Mouse (Mus musculus): Measurements from ENCODE around the gene Eif3i. TPM values are rescaled to one million over a fixed set of nuclear protein-coding genes. Genes with fewer than 3 reads are reported as not detected.
A peak's percentile ranks its signal among the peaks of the same experiment; 100 is the strongest.

The Eif3i gene
- total RNA-seq, 4 experiments from 2014 or later, result 142 to 156 (median 148) TPM

GRCm38 (mm10) chr4:129620419-129621282 lies 20.2 kb upstream of the Eif3i start:
- DNase-seq (ENCODE audit: low spot score in 2 of 2), result no peak

GRCm38 (mm10) chr4:129618786-129619691 lies 18.6 kb upstream of the Eif3i start, which contains the start of gene Iqcc:
Gene Iqcc (minus strand): TSS chr4:129619099.
- DNase-seq (ENCODE audit: low spot score in 2 of 2), result peak; percentile 94 to 96

DNA sequence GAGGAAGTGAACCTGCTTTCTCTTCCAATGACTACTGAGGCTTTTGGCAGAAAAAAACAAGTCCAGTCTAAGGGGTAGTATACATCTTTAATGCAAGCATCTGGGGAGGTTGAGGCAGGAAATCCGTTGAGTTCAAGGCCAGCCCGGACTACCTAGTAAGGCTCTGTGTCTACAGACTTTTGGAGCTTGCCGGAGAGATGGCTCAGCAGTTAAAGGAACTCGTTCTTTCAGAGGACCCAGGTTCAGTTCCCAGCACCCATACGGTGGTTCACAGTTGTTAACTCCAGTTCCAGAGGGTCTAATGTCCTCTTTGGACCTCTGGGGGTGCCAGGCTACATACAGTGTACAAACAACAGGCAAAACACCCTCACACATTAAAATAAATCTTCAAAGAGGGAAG lies 17.6 kb upstream of the Eif3i start:
- no peak for DNase-seq (ENCODE audit: low spot score in 2 of 2)

- no peak for DNase-seq (ENCODE audit: low spot score in 2 of 2)
Measured at GRCm38 (mm10) chr4:129617121-129617641, 16.7 kb upstream of the Eif3i start.

- DNase-seq (ENCODE audit: low spot score in 2 of 2), result no peak
Measured at GRCm38 (mm10) chr4:129616631-129617030, 16.2 kb upstream of the Eif3i start.

GRCm38 (mm10) chr4:129615801-129616290 lies 15.4 kb upstream of the Eif3i start:
- no peak for DNase-seq (ENCODE audit: low spot score in 2 of 2)

- no peak for DNase-seq (ENCODE audit: low spot score in 2 of 2)
Measured at GRCm38 (mm10) chr4:129614093-129614492, 13.6 kb upstream of the Eif3i start, which contains the start of gene Dcdc2b. Gene Dcdc2b (minus strand): TSS chr4:129614257.

GRCm38 (mm10) chr4:129610472-129610871 lies 10.0 kb upstream of the Eif3i start:
- no peak for DNase-seq (ENCODE audit: low spot score in 2 of 2)

DNA sequence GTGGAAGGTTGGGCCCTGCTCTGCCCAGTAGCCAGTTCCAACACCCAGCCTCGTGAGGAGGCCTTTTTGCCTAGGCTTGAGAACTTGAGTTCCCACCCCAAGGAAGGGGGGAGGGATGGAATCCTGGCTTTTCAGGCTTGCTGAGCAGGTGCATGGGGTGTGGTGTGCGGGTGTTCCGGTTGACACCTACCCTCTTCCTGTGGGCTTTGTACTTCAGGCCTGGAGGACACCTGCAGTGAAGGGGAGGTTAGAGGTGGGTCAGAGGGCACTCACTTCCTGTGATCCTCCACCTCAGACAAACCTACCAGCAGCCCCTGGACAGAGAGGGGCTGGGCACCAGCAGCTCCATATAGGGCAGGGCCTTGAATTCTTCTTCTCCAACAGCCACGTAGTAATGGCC lies 9.6 kb upstream of the Eif3i start:
- DNase-seq (ENCODE audit: low spot score in 2 of 2), result no peak

- no peak for DNase-seq (ENCODE audit: low spot score in 2 of 2)
Measured at GRCm38 (mm10) chr4:129609139-129609631, 8.7 kb upstream of the Eif3i start.

DNA sequence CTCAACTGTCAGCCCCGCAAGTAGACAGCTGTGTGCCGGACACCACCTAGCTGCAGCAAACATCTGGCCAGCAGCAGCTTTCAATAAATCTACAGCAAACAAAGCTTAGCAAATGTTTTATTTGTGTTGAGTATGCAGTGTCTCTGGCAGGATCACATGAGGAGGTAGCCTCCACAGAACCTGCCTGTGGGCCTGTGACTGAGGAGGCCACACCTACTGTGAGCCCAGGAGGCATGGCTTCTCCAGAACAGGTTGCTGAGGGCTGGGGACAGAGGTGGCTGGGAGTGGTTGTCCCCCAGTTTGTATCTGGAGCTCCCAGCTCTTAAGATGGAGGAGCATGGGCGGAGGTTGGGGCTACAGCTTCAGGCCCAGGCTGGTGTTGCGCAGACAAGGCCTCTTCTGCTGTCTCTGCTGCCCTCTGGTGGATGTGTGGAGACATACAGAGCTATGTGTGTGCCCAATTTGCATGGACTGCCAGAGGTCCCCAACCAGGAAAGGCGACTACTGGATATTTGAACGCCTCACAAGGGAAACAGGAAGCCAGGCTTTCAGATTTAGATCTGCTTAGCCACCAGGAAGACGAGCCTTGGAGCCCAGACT lies 8.1 kb upstream of the Eif3i start:
- DNase-seq (ENCODE audit: low spot score in 2 of 2), result peak; percentile 36 to 64

DNA sequence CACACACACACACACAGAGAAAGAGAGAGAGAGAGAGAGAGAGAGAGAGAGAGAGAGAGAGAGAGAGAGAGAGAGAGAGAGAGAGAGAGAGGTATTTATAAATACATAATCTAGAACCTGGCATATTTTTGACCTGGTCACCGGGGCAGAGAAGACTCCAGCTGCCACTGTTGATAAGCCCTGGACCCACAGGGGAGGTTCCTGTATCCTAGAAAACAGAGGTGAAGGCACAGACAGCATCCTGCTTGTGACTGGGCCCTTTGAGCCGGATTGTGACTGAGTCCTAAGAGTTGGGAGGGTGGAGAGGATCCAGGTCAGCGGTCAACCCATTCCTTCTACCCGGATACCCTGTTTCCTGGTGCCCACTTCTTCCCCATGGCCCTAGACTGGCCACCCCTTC lies 11.6 kb downstream of the Eif3i start:
- DNase-seq (ENCODE audit: low spot score in 2 of 2), result no peak

DNA sequence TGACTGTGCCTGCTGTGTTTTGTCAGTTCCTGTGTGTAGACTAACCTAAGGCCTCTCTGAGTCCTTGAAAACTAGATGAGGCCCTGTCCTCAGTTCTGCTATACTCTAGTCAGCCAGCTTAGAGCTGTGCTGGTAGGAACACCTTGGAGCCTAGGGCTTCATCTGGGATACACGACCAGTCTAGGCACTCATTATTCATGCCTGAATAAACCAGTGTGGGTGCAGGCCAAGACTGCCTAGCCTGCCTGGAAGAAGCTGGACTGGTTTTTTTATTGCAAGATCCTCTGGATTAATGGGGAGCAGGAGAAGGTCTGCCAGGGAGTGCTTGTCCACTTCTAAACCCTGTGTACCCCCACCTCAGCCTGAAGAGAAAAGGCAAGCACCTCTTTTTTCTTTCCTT lies 13.5 kb downstream of the Eif3i start:
- DNase-seq (ENCODE audit: low spot score in 2 of 2), result no peak

- DNase-seq (ENCODE audit: low spot score in 2 of 2), result no peak
Measured at GRCm38 (mm10) chr4:129585773-129586172, 14.7 kb downstream of the Eif3i start.

DNA sequence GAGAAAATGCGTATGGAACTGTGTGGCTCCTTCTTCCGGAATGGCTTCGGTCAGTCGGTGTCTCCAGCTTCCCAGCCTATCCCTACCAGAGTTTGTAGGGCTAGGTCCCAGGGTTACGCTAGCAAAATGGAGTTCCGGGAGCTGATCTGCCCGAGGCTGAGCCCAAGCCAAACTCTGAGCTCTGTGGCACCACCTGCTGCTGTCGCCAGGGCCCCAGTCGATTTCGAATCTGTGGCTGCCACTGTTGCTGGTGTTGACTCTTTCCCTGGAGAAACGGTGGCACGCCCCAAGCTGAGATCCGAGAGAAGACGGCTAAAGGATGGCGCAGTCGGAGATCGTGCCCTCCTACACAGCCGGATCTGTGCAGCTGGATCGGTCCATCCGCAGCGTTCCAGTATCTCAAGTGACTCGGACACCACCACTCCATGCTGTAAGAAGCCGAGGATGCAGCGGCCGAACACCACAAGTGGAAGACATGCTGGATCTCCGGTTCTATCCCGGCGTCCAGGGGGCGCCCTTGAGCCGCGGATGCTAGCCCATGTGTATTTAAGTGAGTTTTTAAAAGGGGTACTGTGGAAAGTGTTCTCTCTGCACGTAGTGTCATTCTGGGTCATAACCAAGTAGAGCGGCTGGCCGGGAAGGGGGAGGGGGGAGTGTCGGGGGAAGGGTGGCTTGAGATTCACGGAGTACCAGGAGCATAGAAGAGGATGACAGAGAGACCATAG lies 15.4 kb downstream of the Eif3i start:
- peak; percentile 78 for DNase-seq (ENCODE audit: low spot score in 2 of 2)

DNA sequence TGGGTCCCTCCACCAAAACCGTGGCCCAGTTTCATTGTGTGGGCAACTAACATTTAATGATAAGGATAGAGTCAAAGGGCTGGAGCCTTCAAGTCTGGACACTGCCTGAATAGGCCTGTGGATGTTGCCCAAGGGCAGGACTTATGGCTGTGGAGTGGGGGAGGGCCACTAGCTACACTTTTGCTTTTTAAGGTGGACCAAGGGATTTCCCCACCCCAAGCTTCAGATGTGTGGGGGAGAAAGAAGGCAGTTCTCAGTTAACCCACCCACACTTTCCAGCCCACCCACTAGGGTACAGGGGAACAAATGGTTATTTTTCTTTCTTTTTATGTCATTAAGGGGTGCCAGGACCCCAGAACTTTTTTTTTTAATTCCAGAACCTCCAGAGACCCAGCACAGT lies 16.1 kb downstream of the Eif3i start:
- no peak for DNase-seq (ENCODE audit: low spot score in 2 of 2)

DNA sequence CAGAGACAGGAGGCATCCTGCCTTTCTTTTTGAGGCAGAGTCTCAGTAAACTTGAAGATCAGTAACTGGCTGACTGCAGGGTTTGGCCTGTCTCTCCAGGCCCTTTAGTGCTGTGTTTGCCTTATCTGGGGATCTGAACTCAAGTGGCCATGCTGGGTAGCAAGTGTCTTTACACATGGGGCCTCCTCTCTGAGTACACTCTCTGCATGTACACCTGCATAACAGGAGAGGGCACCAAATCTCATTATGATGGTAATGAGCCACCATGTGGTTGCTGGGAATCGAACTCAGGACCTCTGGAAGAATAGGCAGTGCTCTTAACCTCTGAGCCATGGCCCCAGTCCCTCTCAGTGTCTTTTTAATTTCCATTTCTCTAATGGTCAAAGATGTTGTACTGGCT lies 18.2 kb downstream of the Eif3i start:
- no peak for DNase-seq (ENCODE audit: low spot score in 2 of 2)

DNA sequence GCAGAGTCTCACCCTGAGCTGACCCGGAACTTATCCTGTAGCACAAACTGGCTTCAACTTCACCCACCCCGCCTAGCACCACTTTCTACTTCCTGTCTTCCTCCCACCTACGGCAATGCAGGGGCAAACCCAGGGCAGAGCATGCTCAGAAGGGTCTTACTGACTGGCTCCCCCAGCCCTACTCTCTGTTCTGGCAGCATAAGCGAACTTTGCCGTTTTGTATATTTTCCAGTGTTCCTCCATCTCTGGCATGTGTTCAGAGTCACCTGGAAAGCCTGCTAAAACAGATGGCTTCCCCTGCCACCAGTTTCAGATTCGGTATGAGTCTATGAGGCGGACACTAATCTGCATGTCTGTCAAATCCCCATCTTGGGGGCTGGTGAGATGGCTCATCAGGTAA lies 20.1 kb downstream of the Eif3i start:
- DNase-seq (ENCODE audit: low spot score in 2 of 2), result no peak

- no peak for DNase-seq (ENCODE audit: low spot score in 2 of 2)
Measured at GRCm38 (mm10) chr4:129578466-129578865, 22.0 kb downstream of the Eif3i start, which contains the start of gene Fam167b. Gene Fam167b (minus strand): TSS chr4:129578549.

- no peak for DNase-seq (ENCODE audit: low spot score in 2 of 2)
Measured at GRCm38 (mm10) chr4:129577688-129578087, 22.8 kb downstream of the Eif3i start.
